In genomic region chr2:172660916-172661315, GRCm38 (mm10) we compare ENCODE assay signal across 9 mouse cellular contexts.
DNase-seq lines count a peak whose midpoint lies in the region; ATAC-seq and TF ChIP-seq lines count a peak whose summit lies in the region.
"Had no signal": no experiment of that assay in that cellular context is flagged by ENCODE, and none has a peak within 500 bp of the region (broad histone marks: within the 10 kb centered on the region; RNA-seq: fewer than 3 reads in every experiment).

No protein-coding gene starts in this region.

- no peak for DNase-seq in heart, postnatal 25 days (ENCODE audit: low spot score)
- DNase-seq in midbrain, embryonic 11.5 days (ENCODE audit: low spot score, missing footprints), result no peak
- DNase-seq in midbrain, postnatal 0 days (ENCODE audit: low spot score), result peak; percentile 18
- no peak for DNase-seq in left cerebral cortex, adult 9 months (ENCODE audit: low spot score in 2 of 2)
- DNase-seq in frontal cortex, postnatal 14 days (ENCODE audit: low spot score in 2 of 2), result no peak

- H3K4me1 ChIP-seq in heart, embryonic 11.5 days (ENCODE audit: control insufficient read depth, insufficient read depth, low read length), result peaks cover 3% of the 10 kb centered on the region; the same call in 1 of the 2 replicates
- peaks cover 6% of the 10 kb centered on the region for H3K4me1 ChIP-seq in midbrain, embryonic 11.5 days (ENCODE audit: control insufficient read depth, insufficient read depth, low read length)
- peaks cover 11% of the 10 kb centered on the region for H3K4me1 ChIP-seq in midbrain, embryonic 15.5 days
- peaks cover 21% of the 10 kb centered on the region for H3K4me1 ChIP-seq in forebrain, embryonic 15.5 days
- no peaks in the 10 kb centered on the region for H3K4me1 ChIP-seq in midbrain, postnatal 0 days (ENCODE audit: insufficient read depth, low read length)

- peaks cover 33% of the 10 kb centered on the region for H3K27me3 ChIP-seq in heart, embryonic 11.5 days (ENCODE audit: control insufficient read depth, insufficient read depth, low read length)
- H3K27me3 ChIP-seq in midbrain, embryonic 11.5 days (ENCODE audit: control insufficient read depth, insufficient read depth, low read length), result peaks cover 19% of the 10 kb centered on the region
- peaks cover 27% of the 10 kb centered on the region for H3K27me3 ChIP-seq in midbrain, embryonic 15.5 days (replicated peaks)
- H3K27me3 ChIP-seq in forebrain, embryonic 15.5 days, result peaks cover 2% of the 10 kb centered on the region; the same call in 1 of the 2 replicates
- peaks cover 24% of the 10 kb centered on the region; the same call in 1 of the 2 replicates for H3K27me3 ChIP-seq in midbrain, postnatal 0 days (ENCODE audit: insufficient read depth, low read length)

- H3K4me2 ChIP-seq in heart, embryonic 11.5 days, result peak overlapping the region; percentile 42; the same call in 1 of the 2 replicates
- H3K4me2 ChIP-seq in midbrain, embryonic 11.5 days, result no peak overlapping the region; the same call in 1 of the 2 replicates
- no peak overlapping the region for H3K4me2 ChIP-seq in midbrain, embryonic 15.5 days
- H3K4me2 ChIP-seq in forebrain, embryonic 15.5 days (replicated peaks), result no peak overlapping the region
- no peak overlapping the region for H3K4me2 ChIP-seq in midbrain, postnatal 0 days (ENCODE audit: low read depth, low read length, poor library complexity, severe bottlenecking)

- no peak for ATAC-seq in heart, embryonic 11.5 days (replicated peaks; ENCODE audit: insufficient number of reproducible peaks, low FRiP score, low TSS enrichment)
- ATAC-seq in midbrain, embryonic 11.5 days (ENCODE audit: low FRiP score), result 0 out of 2 replicates have a peak, but pooled peaks have one; percentile 36
- no peak for ATAC-seq in midbrain, embryonic 15.5 days (replicated peaks)
- 0 out of 2 replicates have a peak, but pooled peaks have one; percentile 30 for ATAC-seq in forebrain, embryonic 15.5 days (replicated peaks)
- no peak for ATAC-seq in midbrain, postnatal 0 days (ENCODE audit: low FRiP score)

- TF ChIP-seq CTCF in midbrain, postnatal 0 days (IDR thresholded peaks at IDR 0.05), result no peak

- H3K9me3 ChIP-seq in heart, embryonic 11.5 days (replicated peaks; ENCODE audit: control insufficient read depth, low read length), result no peaks in the 10 kb centered on the region
- H3K9me3 ChIP-seq in midbrain, embryonic 11.5 days (ENCODE audit: control insufficient read depth, low read length), result no peaks in the 10 kb centered on the region
- no peaks in the 10 kb centered on the region for H3K9me3 ChIP-seq in midbrain, embryonic 15.5 days
- H3K9me3 ChIP-seq in forebrain, embryonic 15.5 days, result no peaks in the 10 kb centered on the region
- H3K9me3 ChIP-seq in midbrain, postnatal 0 days (ENCODE audit: low read length), result 0 out of 2 replicates have a peak, but pooled peaks cover 2% of the 10 kb centered on the region
- H3K9me3 ChIP-seq: limb, embryonic 15.5 days had no signal

- intact Hi-C loops in heart, postnatal 25 days (cut with DNase I), result no loop called here

- H3K4me3 ChIP-seq in heart, embryonic 11.5 days (ENCODE audit: low read depth, low read length), result no peak overlapping the region
- H3K4me3 ChIP-seq in midbrain, embryonic 11.5 days (ENCODE audit: low read depth, low read length), result no peak overlapping the region
- no peak overlapping the region for H3K4me3 ChIP-seq in midbrain, embryonic 15.5 days
- no peak overlapping the region for H3K4me3 ChIP-seq in forebrain, embryonic 15.5 days
- no peak overlapping the region for H3K4me3 ChIP-seq in midbrain, postnatal 0 days (ENCODE audit: low read depth, low read length)
- H3K4me3 ChIP-seq: limb, embryonic 15.5 days had no signal

- H3K36me3 ChIP-seq in heart, embryonic 11.5 days (ENCODE audit: control insufficient read depth, insufficient read depth, low read length), result no peaks in the 10 kb centered on the region
- H3K36me3 ChIP-seq in midbrain, embryonic 11.5 days (ENCODE audit: control insufficient read depth, insufficient read depth, low read length), result no peaks in the 10 kb centered on the region
- no peaks in the 10 kb centered on the region for H3K36me3 ChIP-seq in midbrain, embryonic 15.5 days (replicated peaks)
- H3K36me3 ChIP-seq in forebrain, embryonic 15.5 days, result no peaks in the 10 kb centered on the region
- no peaks in the 10 kb centered on the region for H3K36me3 ChIP-seq in midbrain, postnatal 0 days (ENCODE audit: insufficient read depth, low read length)
- H3K36me3 ChIP-seq: limb, embryonic 15.5 days had no signal

- WGBS in heart, embryonic 11.5 days (ENCODE audit: insufficient replicate concordance), result 8% methylated on average over 7 of the region's 7 CpGs
- under 1% methylated on average over 7 of the region's 7 CpGs for WGBS in midbrain, embryonic 11.5 days
- 2% methylated on average over 7 of the region's 7 CpGs for WGBS in midbrain, embryonic 15.5 days
- WGBS in forebrain, embryonic 15.5 days, result 8% methylated on average over 7 of the region's 7 CpGs
- WGBS in midbrain, postnatal 0 days, result 6% methylated on average over 7 of the region's 7 CpGs

- no peak overlapping the region for H3K9ac ChIP-seq in heart, embryonic 11.5 days (ENCODE audit: low read depth, low read length)
- no peak overlapping the region for H3K9ac ChIP-seq in midbrain, embryonic 11.5 days (ENCODE audit: low read length)
- no peak overlapping the region for H3K9ac ChIP-seq in midbrain, embryonic 15.5 days
- H3K9ac ChIP-seq in forebrain, embryonic 15.5 days (replicated peaks), result no peak overlapping the region
- H3K9ac ChIP-seq in midbrain, postnatal 0 days (replicated peaks; ENCODE audit: low read length, poor library complexity, severe bottlenecking), result no peak overlapping the region
- H3K9ac ChIP-seq: limb, embryonic 15.5 days had no signal

- H3K27ac ChIP-seq in heart, embryonic 11.5 days (ENCODE audit: low read depth, low read length), result no peak overlapping the region
- H3K27ac ChIP-seq in midbrain, embryonic 11.5 days (ENCODE audit: low read depth, low read length), result no peak overlapping the region
- H3K27ac ChIP-seq in midbrain, embryonic 15.5 days, result no peak overlapping the region
- H3K27ac ChIP-seq in forebrain, embryonic 15.5 days (replicated peaks), result no peak overlapping the region
- no peak overlapping the region for H3K27ac ChIP-seq in midbrain, postnatal 0 days (ENCODE audit: low read depth, low read length)
- H3K27ac ChIP-seq: limb, embryonic 15.5 days had no signal

Comparison
In these comparisons a context has a peak if more than half of its experiments do, and no peak if none do; other contexts are left out.
1. ATAC-seq: peak in midbrain, embryonic 11.5 days (single experiment) and forebrain, embryonic 15.5 days (single experiment); none in heart, embryonic 11.5 days (single experiment), midbrain, embryonic 15.5 days (single experiment) and midbrain, postnatal 0 days (single experiment).